Mouse (Mus musculus) kidney, embryonic 16.5 days (tissue): ENCODE measurements around the gene Gipc1. TPM values are rescaled to one million over a fixed set of nuclear protein-coding genes. Genes with fewer than 3 reads are reported as not detected.
A peak's percentile ranks its signal among the peaks of the same experiment; 100 is the strongest.

Experiments
- ATAC-seq: fragments of 200-750 bp; cut with Nextera tagmentation; 2 replicates; pipeline ENCODE4 v1.8.0; 2017; ENCODE audit warnings: moderate TSS enrichment; ENCODE audit not compliant: low FRiP score, low TSS enrichment
- H3K27ac ChIP-seq: fragments of 300-500 bp; sonication (generic); 2 replicates; pipeline ENCODE4 v1.5.1; 2014; ENCODE audit warnings: low read length
- H3K27me3 ChIP-seq: fragments of 300-500 bp; sonication (generic); 2 replicates; pipeline ENCODE4 v1.6.1; 2014; ENCODE audit warnings: low read length, control low read depth, mixed read lengths; ENCODE audit not compliant: insufficient read depth
- H3K36me3 ChIP-seq: fragments of 300-500 bp; sonication (generic); 2 replicates; pipeline ENCODE4 v1.6.1; 2014; ENCODE audit warnings: low read length, control low read depth, mixed read lengths; ENCODE audit not compliant: insufficient read depth
- H3K4me1 ChIP-seq: fragments of 300-500 bp; sonication (generic); 2 replicates; pipeline ENCODE4 v1.6.1; 2014; ENCODE audit warnings: low read length, control low read depth, mixed read lengths; ENCODE audit not compliant: insufficient read depth
- H3K4me2 ChIP-seq: fragments of 300-500 bp; sonication (generic); replicated peaks from 2 replicates; pipeline ENCODE4 v1.6.1; 2014; ENCODE audit warnings: low read depth, low read length
- H3K4me3 ChIP-seq: fragments of 300-500 bp; sonication (generic); 2 replicates; pipeline ENCODE4 v1.5.1; 2014; ENCODE audit warnings: mild to moderate bottlenecking, low read length
- H3K9ac ChIP-seq: fragments of 300-500 bp; sonication (generic); replicated peaks from 2 replicates; pipeline ENCODE4 v1.6.1; 2014; ENCODE audit warnings: low read length
- H3K9me3 ChIP-seq: fragments of 300-500 bp; sonication (generic); 2 replicates; pipeline ENCODE4 v1.6.1; 2016; ENCODE audit warnings: low read length, control low read depth
- WGBS: fragments of 180-500 bp; shearing (Covaris S2); extraction: QIAGEN DNeasy Blood & Tissue Kit; methylation state at CpG from one replicate; pipeline ENCODE4 v1.1.7; 2014; 5-methylcytosine and 5-hydroxymethylcytosine counted together
- polyA plus RNA-seq: library from polyadenylated mRNA; unstranded; fragments of >200 nt; fragmentation: Nextera tagmentation; extraction: Ambion mirVana; gene quantifications from 2 replicates; pipeline ENCODE4 v1.2.1, GENCODE M21; 2015

Gipc1 gene
- polyA plus RNA-seq, 1 experiment from 2014 or later, result 237 TPM

GRCm38 (mm10) chr8:83668010-83668916 is 15.8 kb downstream of the Gipc1 start:
- peak; percentile 22; the same call in 1 of the 2 replicates for ATAC-seq
- Histone ChIP-seq H3K9me3 (no peaks in the 10 kb centered on the region), H3K27ac (0 out of 2 replicates have a peak overlapping the region, but pooled peaks have one; percentile 13), H3K36me3 (peaks cover 33% of the 10 kb centered on the region), H3K4me3 (peak overlapping the region; percentile 43), H3K4me1 (peaks cover 51% of the 10 kb centered on the region), H3K4me2 (peak overlapping the region; percentile 69), H3K27me3 (no peaks in the 10 kb centered on the region), H3K9ac (peak overlapping the region; percentile 68)
- 23% methylated on average over 79 of the region's 80 CpGs for WGBS

- H3K9me3 ChIP-seq, result no peaks in the 10 kb centered on the region
- peaks cover 45% of the 10 kb centered on the region for H3K4me1 ChIP-seq
- H3K4me3 ChIP-seq, result peak overlapping the region; percentile 43; the same call in 1 of the 2 replicates
- peaks cover 31% of the 10 kb centered on the region for H3K36me3 ChIP-seq
- H3K27ac ChIP-seq, result no peak overlapping the region
- no peak overlapping the region for H3K9ac ChIP-seq
- 70% methylated on average over 16 of the region's 16 CpGs for WGBS
- no peak for ATAC-seq
- H3K4me2 ChIP-seq, result peak overlapping the region; percentile 69; the same call in 1 of the 2 replicates
- H3K27me3 ChIP-seq, result no peaks in the 10 kb centered on the region
These were observed 16.5 kb downstream of the Gipc1 start for GRCm38 (mm10) chr8:83669013-83669412.

GRCm38 (mm10) chr8:83672936-83673335 is 20.5 kb downstream of the Gipc1 start:
- H3K9ac ChIP-seq, result no peak overlapping the region
- no peak overlapping the region for H3K27ac ChIP-seq
- H3K4me1 ChIP-seq, result peaks cover 7% of the 10 kb centered on the region
- WGBS, result 46% methylated on average over 5 of the region's 5 CpGs
- no peak overlapping the region for H3K4me3 ChIP-seq
- H3K36me3 ChIP-seq, result peaks cover 44% of the 10 kb centered on the region
- H3K9me3 ChIP-seq, result no peaks in the 10 kb centered on the region
- H3K4me2 ChIP-seq, result no peak overlapping the region
- no peaks in the 10 kb centered on the region for H3K27me3 ChIP-seq
- no peak for ATAC-seq

- Histone ChIP-seq H3K4me2 (no peak overlapping the region), H3K4me1 (no peaks in the 10 kb centered on the region), H3K9ac (no peak overlapping the region), H3K27ac (no peak overlapping the region), H3K9me3 (no peaks in the 10 kb centered on the region), H3K4me3 (no peak overlapping the region), H3K36me3 (peaks cover 56% of the 10 kb centered on the region), H3K27me3 (no peaks in the 10 kb centered on the region)
- 90% methylated on average over 5 of the region's 5 CpGs for WGBS
- no peak for ATAC-seq
These were observed 22.0 kb downstream of the Gipc1 start for GRCm38 (mm10) chr8:83674497-83674896.

GRCm38 (mm10) chr8:83679866-83680265 is 27.4 kb downstream of the Gipc1 start:
- Histone ChIP-seq H3K9ac (no peak overlapping the region), H3K4me1 (0 out of 2 replicates have a peak, but pooled peaks cover 7% of the 10 kb centered on the region), H3K9me3 (no peaks in the 10 kb centered on the region), H3K4me2 (no peak overlapping the region), H3K36me3 (peaks cover 52% of the 10 kb centered on the region), H3K27me3 (no peaks in the 10 kb centered on the region), H3K4me3 (no peak overlapping the region), H3K27ac (no peak overlapping the region)
- ATAC-seq, result no peak
- 94% methylated on average over 12 of the region's 12 CpGs for WGBS

- no peak overlapping the region for H3K4me2 ChIP-seq
- 69% methylated on average over 5 of the region's 5 CpGs for WGBS
- no peak overlapping the region for H3K9ac ChIP-seq
- H3K27me3 ChIP-seq, result no peaks in the 10 kb centered on the region
- H3K27ac ChIP-seq, result peak overlapping the region; percentile 6; the same call in 1 of the 2 replicates
- H3K4me1 ChIP-seq, result 0 out of 2 replicates have a peak, but pooled peaks cover 7% of the 10 kb centered on the region
- no peak overlapping the region for H3K4me3 ChIP-seq
- no peaks in the 10 kb centered on the region for H3K9me3 ChIP-seq
- ATAC-seq, result no peak
- H3K36me3 ChIP-seq, result peaks cover 57% of the 10 kb centered on the region
These were observed 28.1 kb downstream of the Gipc1 start for GRCm38 (mm10) chr8:83680603-83681002.

- 0 out of 2 replicates have a peak, but pooled peaks cover 7% of the 10 kb centered on the region for H3K4me1 ChIP-seq
- H3K27ac ChIP-seq, result peak overlapping the region; percentile 6
- no peak overlapping the region for H3K4me2 ChIP-seq
- no peak overlapping the region for H3K9ac ChIP-seq
- WGBS, result 11% methylated on average over 6 of the region's 6 CpGs
- H3K27me3 ChIP-seq, result no peaks in the 10 kb centered on the region
- H3K36me3 ChIP-seq, result peaks cover 59% of the 10 kb centered on the region
- H3K9me3 ChIP-seq, result no peaks in the 10 kb centered on the region
- peak; percentile 76 for ATAC-seq
- no peak overlapping the region for H3K4me3 ChIP-seq
These were observed 28.6 kb downstream of the Gipc1 start for GRCm38 (mm10) chr8:83681099-83681498.

- no peaks in the 10 kb centered on the region for H3K27me3 ChIP-seq
- 92% methylated on average over 9 of the region's 9 CpGs for WGBS
These were observed 32.0 kb downstream of the Gipc1 start for GRCm38 (mm10) chr8:83684517-83684916.

GRCm38 (mm10) chr8:83689264-83689663 is 36.8 kb downstream of the Gipc1 start:
- peaks cover 8% of the 10 kb centered on the region for H3K4me1 ChIP-seq
- H3K4me2 ChIP-seq, result no peak overlapping the region
- no peak overlapping the region for H3K27ac ChIP-seq
- peaks cover 51% of the 10 kb centered on the region for H3K36me3 ChIP-seq
- H3K9ac ChIP-seq, result no peak overlapping the region
- H3K27me3 ChIP-seq, result no peaks in the 10 kb centered on the region
- no peaks in the 10 kb centered on the region for H3K9me3 ChIP-seq
- no peak overlapping the region for H3K4me3 ChIP-seq
- WGBS, result 88% methylated on average over 6 of the region's 6 CpGs
- ATAC-seq, result no peak

More at GRCm38 (mm10) chr8:83684517-83684916, 32.0 kb downstream of the Gipc1 start:
- Histone ChIP-seq H3K4me3 (no peak overlapping the region), H3K9me3 (no peaks in the 10 kb centered on the region), H3K9ac (no peak overlapping the region), H3K36me3 (peaks cover 47% of the 10 kb centered on the region), H3K4me1 (0 out of 2 replicates have a peak, but pooled peaks cover 7% of the 10 kb centered on the region), H3K4me2 (no peak overlapping the region), H3K27ac (no peak overlapping the region)
- ATAC-seq, result no peak
